Mouse (Mus musculus) bone marrow macrophage, adult 2 months (primary cell): ENCODE results near the gene Zfp213.

ENCODE experiments used
- CTCF ChIP-seq: IDR thresholded peaks from 2 replicates; pipeline ENCODE4 v1.5.1; 2012; ENCODE audit warnings: low read depth, mild to moderate bottlenecking, low read length, moderate library complexity
- POLR2A ChIP-seq: IDR thresholded peaks from 2 replicates; pipeline ENCODE4 v1.6.1; 2012; ENCODE audit warnings: mild to moderate bottlenecking, low read depth, low read length, borderline replicate concordance

- TF ChIP-seq POLR2A (no peak), CTCF (no peak)
These were observed 25.6 kb downstream of the Zfp213 start for GRCm38 (mm10) chr17:23538299-23539015.
